Mouse (Mus musculus): ENCODE data around the gene Ybx2.

DNA sequence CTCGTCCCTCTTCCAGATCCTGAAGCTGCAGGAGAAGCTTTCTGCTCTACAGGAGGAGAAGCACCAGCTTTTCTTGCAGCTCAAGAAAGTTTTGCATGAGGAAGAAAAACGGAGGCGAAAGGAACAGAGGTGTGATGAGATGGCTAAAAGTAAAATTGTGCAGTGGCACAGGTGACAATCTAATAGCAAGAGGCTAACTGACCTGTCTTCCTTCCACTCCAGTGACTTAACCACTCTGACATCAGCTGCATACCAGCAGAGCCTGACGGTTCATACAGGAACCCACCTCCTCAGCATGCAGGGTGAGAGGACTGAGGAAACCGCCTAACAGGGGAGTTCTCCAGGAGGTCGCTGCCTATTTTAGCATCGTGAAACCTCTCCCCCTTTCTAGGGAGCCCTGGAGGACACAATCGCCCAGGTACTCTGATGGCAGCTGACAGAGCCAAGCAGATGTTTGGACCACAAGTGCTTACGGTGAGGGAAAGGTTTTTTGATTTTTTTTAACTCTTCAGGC, 20.6 kb upstream of the Ybx2 start:
- TF ChIP-seq CEBPB (IDR thresholded peaks at IDR 0.05; ENCODE audit: low read depth) (no peak), CTCF (IDR thresholded peaks at IDR 0.05; ENCODE audit: control insufficient read depth, insufficient read depth, insufficient read length) (no peak), USF1 (IDR thresholded peaks at IDR 0.05; ENCODE audit: low read depth) (no peak), MYOD1 (IDR thresholded peaks at IDR 0.05; ENCODE audit: control insufficient read depth, insufficient read length, low read depth) (no peak)
